Mouse (Mus musculus) cortical plate, adult 2 months (tissue): ENCODE measurements around the gene Wdr83.

Experiments
- CTCF ChIP-seq: fragments of 200-500 bp; IDR thresholded peaks from 2 replicates; pipeline ENCODE4 v1.5.1; 2011; ENCODE audit warnings: mild to moderate bottlenecking, control low read depth, low read length; ENCODE audit not compliant: insufficient read depth; ENCODE audit errors: extremely low read depth
- POLR2A ChIP-seq: fragments of 200-500 bp; IDR thresholded peaks from 2 replicates; pipeline ENCODE4 v1.6.1; 2011; ENCODE audit warnings: mild to moderate bottlenecking, low read length, control low read depth; ENCODE audit not compliant: insufficient read depth; ENCODE audit errors: extremely low read depth

- TF ChIP-seq POLR2A = peak; percentile 42; the same call in 1 of the 2 replicates
- no peak for TF ChIP-seq CTCF
Observed at GRCm38 (mm10) chr8:85071514-85072281, 9.4 kb downstream of the Wdr83 start, which contains the start of gene Dhps.
